Mouse (Mus musculus) lung, postnatal 10 days (tissue): ENCODE results near the gene Acap2.

ENCODE experiments used
- DNase-seq: peaks from one replicate; pipeline ENCODE4 v3.0.0; 2021

The Acap2 gene

GRCm38 (mm10) chr16:31167017-31167887 is 33.8 kb downstream of the Acap2 start:
- no peak for DNase-seq

- DNase-seq, result peak; percentile 27
These were observed 35.1 kb downstream of the Acap2 start for GRCm38 (mm10) chr16:31165907-31166306.

DNA sequence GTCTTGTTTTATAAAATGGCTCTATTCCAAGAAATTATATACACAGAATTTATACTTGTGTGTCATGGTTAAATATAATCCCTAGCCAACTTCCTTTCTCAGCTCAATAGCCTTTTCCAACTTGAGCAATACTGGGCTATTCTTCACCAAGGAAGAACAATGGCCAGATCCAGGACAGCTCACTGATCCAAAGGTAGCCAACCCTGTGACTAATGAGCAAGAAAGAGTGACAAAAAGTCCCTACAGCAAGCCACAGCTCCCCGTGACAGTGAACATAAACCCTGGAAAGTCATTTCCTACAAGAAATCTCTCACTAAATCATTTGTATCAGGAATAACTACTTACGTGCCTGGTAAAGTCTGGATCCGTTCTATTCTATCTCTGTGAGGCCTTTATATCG is 35.6 kb downstream of the Acap2 start:
- no peak for DNase-seq

GRCm38 (mm10) chr16:31164125-31164524 is 36.9 kb downstream of the Acap2 start:
- no peak for DNase-seq

DNA sequence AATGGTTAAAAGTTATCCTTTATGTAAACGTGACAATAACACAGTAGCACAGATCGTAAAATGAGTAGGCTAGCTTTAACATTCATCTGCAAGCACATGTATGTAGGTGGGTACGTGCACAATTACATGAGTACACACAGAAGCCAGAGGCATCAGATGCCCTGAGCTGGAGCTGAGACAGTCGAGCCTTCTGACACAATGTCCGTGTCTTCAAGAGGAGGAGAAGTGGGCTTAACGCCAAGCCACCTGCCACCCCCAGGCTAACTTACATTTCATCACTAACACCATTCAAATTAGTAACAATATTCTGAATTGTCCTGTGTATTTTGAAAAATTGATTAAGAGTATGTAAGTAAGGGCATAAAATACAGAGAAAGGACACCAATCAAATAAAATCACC is 40.6 kb downstream of the Acap2 start:
- no peak for DNase-seq

- DNase-seq, result no peak
These were observed 41.6 kb downstream of the Acap2 start for GRCm38 (mm10) chr16:31159491-31159890.

DNA sequence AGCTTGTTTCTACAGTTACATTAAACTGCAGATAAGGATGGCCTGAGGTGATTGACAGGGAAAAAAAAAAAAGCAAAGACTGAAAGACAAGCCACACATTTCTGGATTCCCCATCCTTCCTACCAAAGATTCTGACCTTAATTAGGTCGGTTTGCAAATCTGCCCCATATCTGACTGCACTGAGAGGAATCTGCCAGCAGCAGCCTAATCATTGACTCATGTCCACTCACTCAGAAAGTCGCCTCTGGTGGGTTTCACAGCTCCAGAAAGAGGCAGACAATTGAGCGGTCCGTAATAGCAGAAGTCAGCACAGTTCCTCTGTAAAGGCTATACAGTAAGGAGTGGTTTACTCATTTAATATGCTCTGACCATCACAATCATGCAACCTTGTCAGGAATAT is 51.2 kb downstream of the Acap2 start:
- DNase-seq, result no peak

GRCm38 (mm10) chr16:31148891-31149290 is 52.2 kb downstream of the Acap2 start:
- no peak for DNase-seq

GRCm38 (mm10) chr16:31147766-31148165 is 53.3 kb downstream of the Acap2 start:
- no peak for DNase-seq

GRCm38 (mm10) chr16:31141916-31142315 is 59.1 kb downstream of the Acap2 start:
- DNase-seq, result peak; percentile 17

GRCm38 (mm10) chr16:31136616-31137253 is 64.3 kb downstream of the Acap2 start:
- DNase-seq, result no peak

GRCm38 (mm10) chr16:31135519-31135918 is 65.5 kb downstream of the Acap2 start:
- peak; percentile 54 for DNase-seq

DNA sequence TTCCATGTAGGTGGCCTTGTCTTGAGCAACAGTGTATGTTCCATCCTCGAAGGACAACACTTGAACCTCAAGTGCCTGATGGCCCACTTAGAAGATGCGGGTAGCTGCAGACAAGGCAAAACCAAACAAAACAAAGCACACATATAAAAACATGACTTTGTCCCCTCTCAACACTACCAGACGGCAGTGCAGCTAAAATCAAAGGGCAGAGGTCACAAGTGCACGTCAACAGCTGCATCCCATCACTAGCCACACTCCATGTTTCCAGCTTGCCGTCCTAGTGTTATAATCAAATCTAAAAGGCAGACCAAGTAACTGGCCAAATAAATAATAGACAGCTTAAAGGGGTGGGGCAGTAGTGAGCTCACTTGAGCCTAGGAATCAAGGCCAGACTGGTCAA is 69.5 kb downstream of the Acap2 start:
- peak; percentile 88 for DNase-seq

DNA sequence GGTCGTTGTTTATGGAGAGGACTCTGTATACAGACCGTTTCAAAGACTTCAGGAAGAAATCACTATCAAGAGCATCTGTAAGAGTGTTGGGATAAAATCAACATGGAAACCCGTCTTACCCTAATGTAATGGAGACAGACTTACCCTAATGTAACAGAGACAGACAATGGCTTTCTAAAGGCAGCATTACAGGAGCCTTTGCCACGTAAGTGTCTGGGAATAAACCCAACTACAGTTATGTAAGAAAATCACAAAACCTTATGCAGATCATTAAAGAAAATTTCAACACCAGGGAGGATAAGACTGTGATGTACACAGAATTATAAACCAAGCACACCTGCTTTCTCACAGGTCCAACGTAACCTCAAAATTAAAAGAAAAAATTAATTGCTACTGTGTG is 72.9 kb downstream of the Acap2 start:
- no peak for DNase-seq

DNA sequence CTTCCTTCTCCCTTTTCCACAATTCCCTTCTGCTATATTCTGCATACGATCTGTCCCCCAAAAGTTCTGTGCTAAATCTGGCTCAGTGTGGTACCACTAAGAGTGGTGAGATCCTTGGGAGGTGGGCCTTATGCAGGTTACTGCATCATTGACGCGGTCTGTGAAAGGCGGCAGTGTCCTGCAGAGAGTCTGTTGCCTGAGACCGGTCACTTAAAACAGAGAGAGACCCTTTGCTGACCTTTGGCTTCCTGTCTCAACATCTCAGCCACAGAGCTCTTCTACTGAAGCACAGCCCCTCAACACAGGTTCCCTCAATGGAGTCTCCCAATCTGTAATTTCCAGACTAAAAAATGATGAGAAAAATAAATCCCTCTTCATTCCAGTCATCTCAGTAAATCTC is 76.1 kb downstream of the Acap2 start:
- no peak for DNase-seq

- DNase-seq, result no peak
These were observed 79.4 kb downstream of the Acap2 start for GRCm38 (mm10) chr16:31121612-31122011.

- DNase-seq, result no peak
These were observed 87.4 kb downstream of the Acap2 start for GRCm38 (mm10) chr16:31113596-31113995.

DNA sequence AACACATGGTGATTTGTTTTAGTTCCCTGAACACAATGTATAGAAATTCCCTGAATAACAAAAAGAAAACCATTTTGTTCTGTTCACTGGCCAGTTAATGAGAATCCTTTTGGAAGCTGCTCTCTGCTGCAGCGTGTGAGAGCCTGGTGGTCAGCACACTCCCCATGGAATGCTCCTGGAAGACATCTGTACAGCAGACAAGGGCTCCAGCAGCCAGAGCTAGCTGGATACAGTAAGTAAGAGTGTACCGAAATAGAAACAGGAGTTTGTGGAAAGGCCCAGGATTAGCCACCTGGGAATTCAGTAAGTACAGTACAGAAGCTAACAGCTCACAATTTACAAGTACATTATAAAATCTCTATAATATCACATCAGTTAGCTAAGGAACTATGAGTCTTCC is 99.7 kb downstream of the Acap2 start:
- no peak for DNase-seq

DNA sequence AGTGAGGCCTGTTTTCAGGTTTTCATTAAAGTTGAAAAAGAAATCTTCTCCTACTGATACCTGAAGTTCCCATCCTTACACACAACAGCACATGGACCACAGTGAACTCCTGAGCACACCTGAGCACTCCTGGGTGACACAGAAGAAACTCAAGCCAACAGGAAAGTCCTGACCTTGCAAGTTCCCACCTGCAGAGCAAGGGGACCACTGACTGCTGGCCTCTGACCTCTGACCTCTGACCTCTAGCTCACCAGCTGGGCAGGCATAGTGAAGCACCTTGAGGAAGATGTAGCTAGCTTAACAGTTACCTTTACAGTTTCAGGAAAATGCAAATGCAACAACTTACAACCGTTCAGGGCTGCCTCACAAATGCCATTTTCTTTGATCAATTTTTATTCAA is 101.1 kb downstream of the Acap2 start:
- DNase-seq, result no peak

- no peak for DNase-seq
These were observed 107.0 kb downstream of the Acap2 start for GRCm38 (mm10) chr16:31094036-31094435.

- DNase-seq, result no peak
These were observed 107.9 kb downstream of the Acap2 start for GRCm38 (mm10) chr16:31093186-31093585.

- DNase-seq, result no peak
These were observed 119.2 kb downstream of the Acap2 start for GRCm38 (mm10) chr16:31081891-31082290.

DNA sequence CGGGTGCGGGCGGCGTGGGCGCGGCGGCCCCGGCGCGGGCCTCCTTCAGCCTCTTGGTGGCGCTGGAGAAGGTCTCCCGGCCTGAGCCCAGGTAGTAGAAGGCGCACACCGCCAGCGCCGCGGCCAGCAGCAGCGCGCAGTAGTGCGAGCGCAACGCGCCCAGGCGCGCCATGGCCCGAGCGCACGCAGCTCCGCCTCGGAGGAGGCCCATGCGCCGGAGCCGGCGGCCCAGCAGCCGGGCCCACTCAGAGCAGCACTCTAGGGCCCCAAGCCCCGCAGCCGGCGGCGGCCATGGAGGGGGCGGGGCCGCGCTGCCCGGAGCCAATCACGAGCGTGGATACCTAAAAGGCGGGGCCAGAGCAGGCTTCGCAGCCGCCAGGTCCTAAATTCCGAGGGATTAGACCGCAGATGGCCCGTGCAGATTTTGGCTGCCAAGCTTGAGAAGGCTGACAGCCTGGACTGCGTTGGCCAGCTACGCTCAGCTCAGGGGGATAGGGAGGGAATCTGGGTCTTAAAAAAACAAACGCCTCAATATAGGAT is 119.8 kb downstream of the Acap2 start, which contains the start of gene Xxylt1:
Xxylt1 (minus strand) TSS at position 308 of the 540 bp plus-strand sequence.
- peak; percentile 97 for DNase-seq

- peak; percentile 85 for DNase-seq
These were observed 120.4 kb downstream of the Acap2 start for GRCm38 (mm10) chr16:31080573-31081051.
